Mouse (Mus musculus) heart, postnatal 0 days (tissue): ENCODE results near the gene Ism2.

ENCODE experiments used
- CTCF ChIP-seq: IDR thresholded peaks from 2 replicates; pipeline ENCODE4 v1.5.1; 2016; ENCODE audit warnings: antibody characterized with exemption, control low read depth, low read depth
- EP300 ChIP-seq: IDR thresholded peaks from 2 replicates; pipeline ENCODE4 v1.6.1; 2016; ENCODE audit warnings: antibody characterized with exemption, low read depth

GRCm38 (mm10) chr12:87230379-87230895, 69.1 kb downstream of the Ism2 start:
- no peak for TF ChIP-seq EP300
- TF ChIP-seq CTCF, result no peak
